Mouse (Mus musculus): ENCODE results near the gene Arhgef3. TPM values are rescaled to one million over a fixed set of nuclear protein-coding genes. Genes with fewer than 3 reads are reported as not detected.

The Arhgef3 gene
- total and polyA plus RNA-seq, 3 experiments: 11.1 to 27.8 (median 23.0) TPM

GRCm38 (mm10) chr14:27319386-27319785, 204.7 kb downstream of the Arhgef3 start:
- whole genome bisulfite sequencing: 49% methylated on average over 7 of the region's 7 CpGs

GRCm38 (mm10) chr14:27322041-27322440, 207.3 kb downstream of the Arhgef3 start:
- H3K9ac ChIP-seq (ENCODE audit: low read depth, low read length): no peak overlapping the region
- DNase-seq: no peak
- no peak for TF ChIP-seq CTCF (IDR thresholded peaks at IDR 0.05)
- TF ChIP-seq EP300 (IDR thresholded peaks at IDR 0.05; ENCODE audit: insufficient read depth, low read depth, low read length): no peak
- no peak for TF ChIP-seq POLR2A (IDR thresholded peaks at IDR 0.05; ENCODE audit: insufficient read depth, low read depth, low read length)
- 52% methylated on average over 4 of the region's 4 CpGs for WGBS
- no peak overlapping the region for H3K4me3 ChIP-seq
- H3K27ac ChIP-seq: no peak overlapping the region
- H3K79me2 ChIP-seq (replicated peaks; ENCODE audit: control insufficient read depth, insufficient read depth, low read length): peaks cover 1% of the 10 kb centered on the region; the same call in 1 of the 2 replicates
- no peaks in the 10 kb centered on the region for H3K27me3 ChIP-seq (ENCODE audit: control insufficient read depth, insufficient read depth, low read length)
- H3K36me3 ChIP-seq (ENCODE audit: control insufficient read depth, insufficient read depth, low read length): peaks cover 12% of the 10 kb centered on the region
- intact Hi-C loops (cut with DNase I): no loop called here
- H3K4me1 ChIP-seq (ENCODE audit: control insufficient read depth, insufficient read depth, low read length): peaks cover 14% of the 10 kb centered on the region

More at GRCm38 (mm10) chr14:27319386-27319785, 204.7 kb downstream of the Arhgef3 start:
- TF ChIP-seq EP300 (IDR thresholded peaks at IDR 0.05; ENCODE audit: insufficient read depth, low read depth, low read length): no peak
- no peak for TF ChIP-seq CTCF (IDR thresholded peaks at IDR 0.05)
- TF ChIP-seq POLR2A (IDR thresholded peaks at IDR 0.05; ENCODE audit: insufficient read depth, low read depth, low read length): no peak
- peaks cover 6% of the 10 kb centered on the region for H3K36me3 ChIP-seq (ENCODE audit: control insufficient read depth, insufficient read depth, low read length)
- intact Hi-C loops (cut with DNase I): no loop called here
- H3K9ac ChIP-seq (ENCODE audit: low read depth, low read length): no peak overlapping the region
- no peaks in the 10 kb centered on the region for H3K27me3 ChIP-seq (ENCODE audit: control insufficient read depth, insufficient read depth, low read length)
- peaks cover 3% of the 10 kb centered on the region; the same call in 1 of the 2 replicates for H3K4me1 ChIP-seq (ENCODE audit: control insufficient read depth, insufficient read depth, low read length)
- H3K79me2 ChIP-seq (replicated peaks; ENCODE audit: control insufficient read depth, insufficient read depth, low read length): no peaks in the 10 kb centered on the region
- H3K27ac ChIP-seq: no peak overlapping the region
- H3K4me3 ChIP-seq: no peak overlapping the region
- DNase-seq: no peak

GRCm38 (mm10) chr14:27324689-27325088, 210.0 kb downstream of the Arhgef3 start:
- Histone ChIP-seq H3K9ac (ENCODE audit: low read depth, low read length) (no peak overlapping the region), H3K79me2 (replicated peaks; ENCODE audit: control insufficient read depth, insufficient read depth, low read length) (peaks cover 1% of the 10 kb centered on the region; the same call in 1 of the 2 replicates), H3K4me1 (ENCODE audit: control insufficient read depth, insufficient read depth, low read length) (peaks cover 20% of the 10 kb centered on the region), H3K27me3 (ENCODE audit: control insufficient read depth, insufficient read depth, low read length) (no peaks in the 10 kb centered on the region), H3K27ac (no peak overlapping the region; the same call in 1 of the 2 replicates), H3K36me3 (ENCODE audit: control insufficient read depth, insufficient read depth, low read length) (peaks cover 7% of the 10 kb centered on the region), H3K4me3 (no peak overlapping the region)
- peak in 1 of 2 experiments; percentile 21 for DNase-seq
- TF ChIP-seq POLR2A (IDR thresholded peaks at IDR 0.05; ENCODE audit: insufficient read depth, low read depth, low read length) (no peak), EP300 (IDR thresholded peaks at IDR 0.05; ENCODE audit: insufficient read depth, low read depth, low read length) (0 out of 2 replicates have a peak, but pooled peaks have one; percentile 35), CTCF (IDR thresholded peaks at IDR 0.05) (no peak)
- intact Hi-C loops (cut with DNase I): no loop called here
- WGBS: 46% methylated on average over 7 of the region's 7 CpGs

- Histone ChIP-seq H3K36me3 (ENCODE audit: control insufficient read depth, insufficient read depth, low read length) (peaks cover 7% of the 10 kb centered on the region), H3K4me3 (no peak overlapping the region), H3K79me2 (replicated peaks; ENCODE audit: control insufficient read depth, insufficient read depth, low read length) (peaks cover 1% of the 10 kb centered on the region; the same call in 1 of the 2 replicates), H3K4me1 (ENCODE audit: control insufficient read depth, insufficient read depth, low read length) (peaks cover 20% of the 10 kb centered on the region), H3K9ac (ENCODE audit: low read depth, low read length) (no peak overlapping the region), H3K27me3 (ENCODE audit: control insufficient read depth, insufficient read depth, low read length) (no peaks in the 10 kb centered on the region), H3K27ac (peak overlapping the region; percentile 55)
- DNase-seq: no peak
- TF ChIP-seq POLR2A (IDR thresholded peaks at IDR 0.05; ENCODE audit: insufficient read depth, low read depth, low read length): no peak
- TF ChIP-seq EP300 (IDR thresholded peaks at IDR 0.05; ENCODE audit: insufficient read depth, low read depth, low read length): no peak
- no peak for TF ChIP-seq CTCF (IDR thresholded peaks at IDR 0.05)
- intact Hi-C loops (cut with DNase I): no loop called here
- 29% methylated on average over 6 of the region's 6 CpGs for WGBS
These were observed 210.8 kb downstream of the Arhgef3 start for GRCm38 (mm10) chr14:27325537-27325936.

GRCm38 (mm10) chr14:27327862-27328261, 213.2 kb downstream of the Arhgef3 start:
- peak in 1 of 2 experiments; percentile 46 for DNase-seq
- Histone ChIP-seq H3K4me3 (no peak overlapping the region), H3K79me2 (replicated peaks; ENCODE audit: control insufficient read depth, insufficient read depth, low read length) (peaks cover 1% of the 10 kb centered on the region; the same call in 1 of the 2 replicates), H3K27ac (peak overlapping the region; percentile 17), H3K4me1 (ENCODE audit: control insufficient read depth, insufficient read depth, low read length) (peaks cover 24% of the 10 kb centered on the region), H3K27me3 (ENCODE audit: control insufficient read depth, insufficient read depth, low read length) (no peaks in the 10 kb centered on the region), H3K36me3 (ENCODE audit: control insufficient read depth, insufficient read depth, low read length) (peaks cover 7% of the 10 kb centered on the region), H3K9ac (ENCODE audit: low read depth, low read length) (no peak overlapping the region)
- intact Hi-C loops (cut with DNase I): no loop called here
- TF ChIP-seq EP300 (IDR thresholded peaks at IDR 0.05; ENCODE audit: insufficient read depth, low read depth, low read length) (peak; percentile 81; the same call in 1 of the 2 replicates), CTCF (IDR thresholded peaks at IDR 0.05) (no peak)
- 37% methylated on average over 3 of the region's 3 CpGs for WGBS

GRCm38 (mm10) chr14:27328952-27329351, 214.3 kb downstream of the Arhgef3 start:
- 95% methylated on average over 3 of the region's 3 CpGs for WGBS

More at GRCm38 (mm10) chr14:27328952-27329351, 214.3 kb downstream of the Arhgef3 start:
- H3K4me1 ChIP-seq (ENCODE audit: control insufficient read depth, insufficient read depth, low read length): peaks cover 24% of the 10 kb centered on the region
- TF ChIP-seq EP300 (IDR thresholded peaks at IDR 0.05; ENCODE audit: insufficient read depth, low read depth, low read length) (no peak), POLR2A (IDR thresholded peaks at IDR 0.05; ENCODE audit: insufficient read depth, low read depth, low read length) (no peak), CTCF (IDR thresholded peaks at IDR 0.05) (no peak)
- no peaks in the 10 kb centered on the region for H3K27me3 ChIP-seq (ENCODE audit: control insufficient read depth, insufficient read depth, low read length)
- H3K27ac ChIP-seq: no peak overlapping the region
- no peak overlapping the region for H3K4me3 ChIP-seq
- no peak overlapping the region for H3K9ac ChIP-seq (ENCODE audit: low read depth, low read length)
- H3K79me2 ChIP-seq (replicated peaks; ENCODE audit: control insufficient read depth, insufficient read depth, low read length): peaks cover 1% of the 10 kb centered on the region; the same call in 1 of the 2 replicates
- H3K36me3 ChIP-seq (ENCODE audit: control insufficient read depth, insufficient read depth, low read length): peaks cover 7% of the 10 kb centered on the region
- DNase-seq: no peak
- intact Hi-C loops (cut with DNase I): no loop called here

Measured in heart, adult 2 months (tissue).